Mouse (Mus musculus): ENCODE measurements around the gene Tbc1d8.

DNA sequence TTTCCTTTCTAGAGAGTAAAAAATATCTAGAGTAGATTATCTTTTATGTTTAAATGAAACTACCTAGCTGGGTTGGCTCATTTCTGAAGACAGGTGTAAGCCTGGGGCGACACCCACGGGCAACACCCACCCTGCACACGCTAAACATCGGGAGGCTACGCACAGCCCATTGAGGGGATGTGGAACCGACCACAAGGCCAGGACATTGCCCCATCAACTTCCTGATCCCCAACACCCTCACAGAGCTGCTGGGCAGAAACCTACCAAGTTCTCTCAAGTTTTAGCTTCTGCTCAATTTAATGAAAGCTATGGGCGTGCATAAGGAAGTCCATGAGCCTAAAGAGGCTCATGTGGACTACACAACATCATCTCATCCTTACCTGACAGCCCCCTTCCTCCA lies 9.6 kb downstream of the Tbc1d8 start:
- TF ChIP-seq CTCF (IDR thresholded peaks at IDR 0.05; ENCODE audit: borderline replicate concordance, insufficient read depth, low read length): no peak
- TF ChIP-seq POLR2A (IDR thresholded peaks at IDR 0.05; ENCODE audit: low read depth, low read length): no peak

Measured in embryonic fibroblast, embryonic 13.5 days (primary cell).